Mouse (Mus musculus) lung, embryonic 15.5 days (tissue): ENCODE measurements around the gene Vsx2. TPM values are rescaled to one million over a fixed set of nuclear protein-coding genes. Genes with fewer than 3 reads are reported as not detected.

Experiments used
- ATAC-seq: fragments of 200-750 bp; cut with Nextera tagmentation; 2 replicates; pipeline ENCODE4 v1.8.0; 2017; ENCODE audit warnings: moderate number of reproducible peaks, borderline replicate concordance; ENCODE audit not compliant: low FRiP score, low TSS enrichment; ENCODE audit errors: extremely low read depth
- H3K27ac ChIP-seq: fragments of 300-500 bp; sonication (generic); 2 replicates; pipeline ENCODE4 v1.5.1; 2015; ENCODE audit warnings: moderate library complexity, mild to moderate bottlenecking, inconsistent platforms
- H3K27me3 ChIP-seq: fragments of 300-500 bp; sonication (generic); 2 replicates; pipeline ENCODE4 v1.6.1; 2015; ENCODE audit warnings: inconsistent platforms
- H3K36me3 ChIP-seq: fragments of 300-500 bp; sonication (generic); 2 replicates; pipeline ENCODE4 v1.6.1; 2015; ENCODE audit warnings: inconsistent platforms
- H3K4me1 ChIP-seq: fragments of 300-500 bp; sonication (generic); 2 replicates; pipeline ENCODE4 v1.6.1; 2015; ENCODE audit warnings: inconsistent platforms
- H3K4me2 ChIP-seq: fragments of 300-500 bp; sonication (generic); 2 replicates; pipeline ENCODE4 v1.6.1; 2015; ENCODE audit warnings: inconsistent platforms, mild to moderate bottlenecking, moderate library complexity
- H3K4me3 ChIP-seq: fragments of 300-500 bp; sonication (generic); 2 replicates; pipeline ENCODE4 v1.5.1; 2015; ENCODE audit warnings: mild to moderate bottlenecking, inconsistent platforms
- H3K9ac ChIP-seq: fragments of 300-500 bp; sonication (generic); 2 replicates; pipeline ENCODE4 v1.6.1; 2015; ENCODE audit warnings: inconsistent platforms
- H3K9me3 ChIP-seq: fragments of 300-500 bp; sonication (generic); 2 replicates; pipeline ENCODE4 v1.6.1; 2016; ENCODE audit warnings: inconsistent platforms
- WGBS: fragments of 180-500 bp; shearing (Covaris S2); methylation state at CpG from one replicate; pipeline ENCODE4 v1.1.7; 2015; 5-methylcytosine and 5-hydroxymethylcytosine counted together
- polyA plus RNA-seq: library from polyadenylated mRNA; unstranded; fragments of >200 nt; fragmentation: Nextera tagmentation; extraction: Ambion mirVana; gene quantifications from 2 replicates; pipeline ENCODE4 v1.2.1, GENCODE M21; 2015

Gene Vsx2
- polyA plus RNA-seq, 1 experiment from 2014 or later = not detected

DNA sequence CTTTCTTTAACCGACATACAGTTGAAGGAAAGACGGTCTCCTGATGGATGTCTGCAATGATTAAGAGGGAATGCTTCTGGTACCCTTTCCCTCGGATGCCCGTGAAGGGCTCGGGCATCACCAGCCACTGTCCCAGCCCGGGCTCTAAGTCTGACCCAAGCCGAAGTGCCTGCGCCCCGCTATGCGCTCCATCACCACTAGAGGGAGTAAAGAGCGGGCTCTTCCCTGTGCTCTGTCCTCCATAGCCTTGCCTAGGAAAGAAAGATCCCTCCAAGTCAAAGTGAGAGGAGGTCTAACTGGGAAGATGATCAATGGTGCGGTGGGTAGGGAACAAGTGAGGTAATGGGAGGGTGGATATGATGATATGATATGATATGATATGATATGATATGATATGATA, 23.5 kb upstream of the Vsx2 start:
- Histone ChIP-seq H3K27me3 (no peaks in the 10 kb centered on the region), H3K4me1 (no peaks in the 10 kb centered on the region), H3K36me3 (no peaks in the 10 kb centered on the region), H3K4me2 (no peak overlapping the region), H3K27ac (no peak overlapping the region), H3K9me3 (no peaks in the 10 kb centered on the region), H3K4me3 (no peak overlapping the region), H3K9ac (no peak overlapping the region)
- ATAC-seq = no peak
- WGBS = 3% methylated on average over 12 of the region's 12 CpGs

DNA sequence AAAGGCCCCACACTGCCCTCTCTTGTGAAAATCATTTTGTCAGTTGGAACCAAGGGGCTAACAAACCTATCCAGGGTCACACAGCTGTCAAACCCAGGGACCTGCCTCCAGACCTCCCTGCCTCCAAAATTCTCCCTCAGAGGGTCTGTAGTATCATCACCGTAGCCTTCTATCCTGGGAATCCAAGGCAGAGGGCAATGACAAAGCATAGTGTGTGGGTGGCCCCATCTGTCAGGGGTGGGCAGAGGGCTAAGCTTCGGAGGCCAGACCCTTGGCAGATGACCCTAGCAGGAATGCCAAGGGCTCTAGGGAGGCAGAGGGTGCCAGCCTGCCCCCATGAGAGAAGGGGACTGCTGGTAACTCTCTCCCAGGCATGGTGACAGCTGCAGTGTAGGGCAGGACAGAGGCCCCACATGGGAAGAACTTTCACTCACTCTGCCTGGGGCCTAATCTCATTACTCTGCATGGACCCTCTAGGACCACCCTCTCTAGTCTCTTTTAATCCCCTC, 22.9 kb upstream of the Vsx2 start:
- Histone ChIP-seq H3K27ac (no peak overlapping the region), H3K36me3 (no peaks in the 10 kb centered on the region), H3K9me3 (no peaks in the 10 kb centered on the region), H3K9ac (no peak overlapping the region), H3K4me2 (no peak overlapping the region), H3K4me3 (no peak overlapping the region), H3K27me3 (no peaks in the 10 kb centered on the region), H3K4me1 (no peaks in the 10 kb centered on the region)
- no peak for ATAC-seq
- 68% methylated on average over 2 of the region's 2 CpGs for WGBS

DNA sequence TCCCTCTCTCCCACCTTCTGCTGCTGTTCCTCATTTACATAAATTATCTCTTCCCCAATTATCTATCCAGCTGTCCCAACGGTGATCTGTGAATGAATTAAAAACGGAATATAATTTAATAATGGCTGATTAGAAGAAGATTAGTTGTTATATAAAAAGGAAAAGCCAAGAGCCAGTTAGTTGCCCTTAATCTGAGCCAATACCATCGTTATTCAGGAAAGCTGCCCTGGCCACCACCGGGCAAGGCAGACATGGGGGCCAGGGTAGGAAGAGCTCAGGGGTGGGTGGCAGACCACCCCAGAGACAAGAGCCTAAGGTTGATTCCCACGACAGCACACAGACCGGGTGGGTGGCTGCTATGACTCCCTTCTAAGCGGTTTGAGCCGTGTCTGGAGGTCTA, 21.3 kb upstream of the Vsx2 start:
- Histone ChIP-seq H3K9ac (no peak overlapping the region), H3K4me3 (no peak overlapping the region), H3K4me1 (no peaks in the 10 kb centered on the region), H3K9me3 (no peaks in the 10 kb centered on the region), H3K4me2 (no peak overlapping the region), H3K27me3 (no peaks in the 10 kb centered on the region), H3K36me3 (no peaks in the 10 kb centered on the region), H3K27ac (no peak overlapping the region)
- ATAC-seq = no peak
- 51% methylated on average over 8 of the region's 8 CpGs for WGBS

DNA sequence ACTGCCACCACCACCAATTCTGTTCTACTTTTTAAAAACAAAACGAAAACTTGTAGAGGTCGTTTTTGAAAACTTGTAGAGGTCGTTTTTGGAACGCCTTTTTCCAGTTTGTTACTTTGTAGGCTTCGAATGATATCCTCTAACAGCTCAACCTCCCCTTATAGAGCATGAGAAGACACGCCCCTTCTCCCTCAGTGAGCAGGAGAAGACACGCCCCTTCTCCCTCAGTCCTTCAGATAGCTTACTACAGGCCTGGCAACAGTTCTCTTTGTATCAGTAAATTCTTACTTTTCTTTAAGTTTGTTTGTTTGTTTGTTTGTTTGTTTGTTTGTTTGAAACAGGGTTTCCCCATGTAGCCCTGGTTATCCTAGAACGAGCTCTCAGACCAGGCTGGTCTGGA, 14.3 kb upstream of the Vsx2 start:
- Histone ChIP-seq H3K27ac (no peak overlapping the region), H3K4me2 (no peak overlapping the region), H3K9ac (no peak overlapping the region), H3K27me3 (no peaks in the 10 kb centered on the region), H3K36me3 (no peaks in the 10 kb centered on the region), H3K4me3 (no peak overlapping the region), H3K9me3 (no peaks in the 10 kb centered on the region), H3K4me1 (no peaks in the 10 kb centered on the region)
- no peak for ATAC-seq
- 51% methylated on average over 8 of the region's 8 CpGs for WGBS

DNA sequence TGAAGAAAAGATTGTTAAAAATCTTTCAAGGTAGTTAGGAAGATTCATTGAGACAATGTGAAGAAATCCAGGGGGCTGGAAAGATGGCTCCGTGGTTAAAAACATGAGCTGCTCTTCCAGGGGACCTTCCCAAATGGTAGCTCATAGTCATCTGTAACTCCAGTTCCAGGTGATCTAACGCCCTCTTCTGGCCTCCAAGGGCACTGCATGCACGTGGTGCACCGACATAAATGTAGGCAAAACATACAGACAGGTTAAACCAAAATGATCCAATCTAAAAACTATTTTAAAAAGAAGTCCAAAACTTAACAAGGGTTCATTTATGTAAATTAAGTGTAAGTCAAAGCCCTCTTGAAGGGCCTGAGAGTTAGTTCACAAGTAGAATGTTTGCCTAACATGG, 7.0 kb upstream of the Vsx2 start:
- no peak overlapping the region for H3K4me3 ChIP-seq
- no peak overlapping the region for H3K9ac ChIP-seq
- H3K4me2 ChIP-seq = no peak overlapping the region
- no peaks in the 10 kb centered on the region for H3K4me1 ChIP-seq
- ATAC-seq = no peak
- H3K27ac ChIP-seq = no peak overlapping the region
- peaks cover 11% of the 10 kb centered on the region for H3K27me3 ChIP-seq
- no peaks in the 10 kb centered on the region for H3K9me3 ChIP-seq
- 48% methylated on average over 4 of the region's 4 CpGs for WGBS
- H3K36me3 ChIP-seq = no peaks in the 10 kb centered on the region

DNA sequence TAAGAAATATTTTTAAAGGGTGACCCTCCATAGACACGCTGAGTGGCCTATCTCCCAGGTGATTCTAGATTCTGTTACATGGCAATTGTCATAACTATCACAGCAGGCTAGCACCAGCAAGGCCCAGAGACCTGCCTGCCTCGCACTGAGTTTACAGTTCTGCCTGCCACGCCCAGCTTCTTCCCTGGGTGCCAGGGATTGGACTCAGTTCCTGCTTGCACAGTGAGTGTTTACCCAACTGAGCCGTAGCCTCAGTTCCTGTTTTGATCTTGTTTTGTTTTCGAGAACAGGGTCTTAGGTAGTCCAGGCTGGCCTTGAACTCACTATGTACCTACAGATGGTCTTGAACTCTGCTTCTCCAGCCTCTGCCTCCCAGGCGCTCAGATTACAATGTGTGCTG, 2.0 kb upstream of the Vsx2 start:
- H3K27me3 ChIP-seq = peaks cover 61% of the 10 kb centered on the region
- no peak overlapping the region for H3K9ac ChIP-seq
- H3K4me2 ChIP-seq = no peak overlapping the region
- no peak for ATAC-seq
- H3K4me3 ChIP-seq = no peak overlapping the region
- peaks cover 7% of the 10 kb centered on the region; the same call in 1 of the 2 replicates for H3K4me1 ChIP-seq
- no peaks in the 10 kb centered on the region for H3K36me3 ChIP-seq
- WGBS = 67% methylated on average over 6 of the region's 6 CpGs
- H3K9me3 ChIP-seq = no peaks in the 10 kb centered on the region
- H3K27ac ChIP-seq = no peak overlapping the region

DNA sequence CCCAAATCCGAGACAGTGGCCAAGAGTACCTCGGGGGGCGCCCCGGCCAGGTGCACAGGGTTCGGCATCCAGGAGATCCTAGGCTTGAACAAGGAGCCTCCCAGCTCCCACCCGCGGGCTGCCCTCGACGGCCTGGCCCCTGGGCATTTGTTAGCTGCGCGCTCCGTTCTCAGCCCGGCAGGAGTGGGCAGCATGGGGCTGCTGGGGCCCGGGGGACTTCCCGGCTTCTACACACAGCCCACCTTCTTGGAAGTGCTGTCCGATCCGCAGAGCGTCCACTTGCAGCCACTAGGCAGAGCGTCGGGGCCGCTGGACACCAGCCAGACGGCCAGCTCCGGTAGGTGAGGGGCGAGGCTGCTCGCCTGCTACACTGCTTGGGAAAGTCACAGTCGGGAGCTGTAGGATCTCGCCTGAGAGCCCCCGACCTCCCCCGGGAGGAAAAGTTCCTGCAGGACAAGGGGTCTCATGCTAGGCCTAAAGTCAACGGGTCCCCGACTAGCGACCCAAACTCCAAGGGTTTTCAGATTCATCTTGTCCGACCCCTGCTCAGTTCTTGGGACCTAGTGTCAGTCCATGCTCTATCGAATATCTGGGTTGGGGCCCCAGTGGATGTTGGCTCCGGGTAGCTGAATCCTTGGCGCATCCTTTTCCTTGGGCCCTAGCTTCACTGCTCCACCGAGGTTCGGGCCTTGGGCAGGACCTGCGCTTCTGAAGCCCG, 573 bp downstream of the Vsx2 start:
- Histone ChIP-seq H3K4me3 (peak overlapping the region; percentile 4; the same call in 1 of the 2 replicates), H3K9ac (no peak overlapping the region), H3K27ac (no peak overlapping the region), H3K27me3 (peaks cover 79% of the 10 kb centered on the region), H3K4me1 (peaks cover 7% of the 10 kb centered on the region; the same call in 1 of the 2 replicates), H3K4me2 (no peak overlapping the region), H3K9me3 (no peaks in the 10 kb centered on the region), H3K36me3 (no peaks in the 10 kb centered on the region)
- no peak for ATAC-seq
- WGBS = 2% methylated on average over 40 of the region's 40 CpGs

DNA sequence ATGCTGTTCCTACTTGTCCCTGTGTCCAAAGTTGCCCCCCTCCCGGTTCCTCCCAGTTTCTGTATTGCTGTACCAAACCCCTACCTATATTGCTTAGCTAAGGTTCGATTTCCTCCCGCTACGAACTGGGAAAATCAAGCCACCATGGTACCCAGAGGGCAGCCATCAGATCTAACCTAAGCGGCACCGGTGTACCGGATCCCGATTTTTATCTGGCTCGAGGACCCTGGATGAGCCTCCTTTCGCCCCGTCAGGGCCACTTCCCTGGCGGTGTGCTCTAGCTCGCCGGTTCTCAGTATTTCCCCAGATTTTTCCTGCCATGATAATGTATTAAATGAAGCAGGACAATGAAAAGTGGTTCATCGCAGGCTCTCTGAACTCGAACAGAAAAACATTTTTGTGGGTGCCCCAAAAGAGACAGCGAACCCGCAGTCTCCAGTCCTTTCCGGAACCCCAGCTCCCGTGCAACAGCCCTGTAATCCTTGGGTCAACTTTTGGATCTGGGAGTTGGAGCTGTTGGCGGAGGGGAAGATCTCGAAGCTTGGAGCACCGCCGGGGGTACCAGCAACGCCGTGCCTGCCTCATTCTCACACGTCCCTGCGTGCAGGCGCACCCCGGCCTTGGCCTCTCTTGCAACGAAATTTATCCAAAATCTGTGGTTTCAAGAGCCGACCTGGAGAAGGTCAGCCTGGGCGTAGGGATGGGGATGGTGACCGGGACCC, 1.3 kb downstream of the Vsx2 start:
- Histone ChIP-seq H3K27ac (no peak overlapping the region), H3K9me3 (no peaks in the 10 kb centered on the region), H3K36me3 (no peaks in the 10 kb centered on the region), H3K4me1 (peaks cover 7% of the 10 kb centered on the region; the same call in 1 of the 2 replicates), H3K27me3 (peaks cover 80% of the 10 kb centered on the region), H3K4me2 (no peak overlapping the region), H3K9ac (no peak overlapping the region), H3K4me3 (peak overlapping the region; percentile 1; the same call in 1 of the 2 replicates)
- WGBS = 2% methylated on average over 34 of the region's 34 CpGs
- ATAC-seq = no peak

DNA sequence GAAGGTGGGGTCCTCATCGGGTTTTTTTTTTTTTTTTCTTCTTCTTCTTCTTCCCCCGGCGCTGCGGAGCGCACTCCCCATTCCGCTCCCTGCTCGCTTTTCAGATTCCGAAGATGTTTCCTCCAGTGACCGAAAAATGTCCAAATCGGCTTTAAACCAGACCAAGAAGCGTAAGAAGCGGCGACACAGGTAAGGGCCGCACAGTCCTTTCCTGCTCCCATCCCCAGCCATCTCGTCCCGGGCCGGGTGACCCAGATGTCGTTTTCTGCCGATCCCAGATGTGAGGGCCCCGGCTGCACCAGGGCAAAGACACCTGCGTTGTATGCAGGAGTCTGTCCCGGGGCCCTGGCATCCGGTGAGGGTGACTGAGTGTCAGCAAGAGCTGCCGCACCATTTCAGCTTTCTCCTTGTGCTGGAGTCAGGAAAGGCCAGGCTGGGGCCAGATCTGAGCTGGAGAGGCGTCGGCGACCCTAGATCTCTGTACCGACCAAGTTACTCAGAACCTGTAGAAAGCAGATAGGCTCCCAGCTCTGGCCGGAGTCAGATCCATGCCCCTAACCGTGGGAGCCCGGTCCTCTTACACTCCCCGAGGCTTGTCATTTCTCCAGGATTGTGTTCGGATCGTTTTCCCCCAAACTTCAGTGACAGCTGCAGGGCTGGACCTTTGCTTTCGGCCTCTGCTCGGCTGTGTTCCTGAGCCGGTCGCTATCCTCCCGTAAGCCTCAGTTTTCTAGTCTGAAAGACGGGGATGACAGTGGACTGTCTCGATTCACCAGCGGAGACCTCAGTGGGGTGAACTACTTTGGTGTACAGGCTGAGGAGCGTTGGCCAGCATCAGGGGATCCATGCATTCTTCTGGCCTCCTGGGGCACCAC, 2.1 kb downstream of the Vsx2 start:
- no peak overlapping the region for H3K4me2 ChIP-seq
- ATAC-seq = no peak
- no peak overlapping the region for H3K9ac ChIP-seq
- 2% methylated on average over 43 of the region's 43 CpGs for WGBS
- no peaks in the 10 kb centered on the region for H3K36me3 ChIP-seq
- H3K9me3 ChIP-seq = no peaks in the 10 kb centered on the region
- H3K4me1 ChIP-seq = peaks cover 7% of the 10 kb centered on the region; the same call in 1 of the 2 replicates
- no peak overlapping the region for H3K27ac ChIP-seq
- H3K27me3 ChIP-seq = peaks cover 80% of the 10 kb centered on the region
- H3K4me3 ChIP-seq = peak overlapping the region; percentile 1; the same call in 1 of the 2 replicates

DNA sequence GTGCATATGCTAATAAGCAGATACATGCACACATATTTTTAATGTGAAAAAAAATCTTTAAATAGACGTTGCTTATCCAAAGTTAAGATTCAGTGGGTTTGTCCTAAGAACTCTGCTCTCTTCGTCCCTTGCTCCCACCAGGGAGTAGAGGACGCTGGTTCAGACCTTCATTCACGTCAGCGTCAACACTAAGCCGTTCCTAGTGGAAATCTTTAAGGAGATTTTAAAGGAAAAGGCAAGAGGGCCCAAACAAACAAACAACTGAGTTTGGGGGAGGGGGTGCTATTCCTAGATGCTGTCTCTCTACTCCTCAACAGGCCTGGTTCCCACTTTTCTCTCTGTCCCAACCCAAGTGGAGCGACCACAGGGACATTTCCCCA, 2.8 kb downstream of the Vsx2 start:
- WGBS = 6% methylated on average over 7 of the region's 7 CpGs
- H3K27me3 ChIP-seq = peaks cover 75% of the 10 kb centered on the region

DNA sequence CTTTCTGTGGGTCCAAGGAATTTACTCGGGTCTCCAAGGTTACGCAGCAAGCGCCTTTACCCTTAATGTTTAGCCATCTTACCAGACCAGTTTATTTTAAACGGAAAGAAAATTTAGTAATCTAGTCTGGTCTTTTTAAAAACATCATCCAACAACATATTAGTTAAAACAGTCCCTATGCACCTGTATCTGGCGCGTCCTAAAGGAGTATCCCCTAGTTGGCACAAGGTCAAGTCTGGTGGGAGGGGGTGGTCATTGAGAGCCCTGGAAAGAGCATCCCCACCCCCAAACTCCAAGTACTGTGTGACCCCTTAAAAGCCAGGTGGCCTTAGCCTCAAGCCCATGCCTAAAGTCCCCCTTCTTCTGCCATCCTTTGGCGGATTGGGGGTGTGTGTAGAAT, 3.5 kb downstream of the Vsx2 start:
- no peak overlapping the region for H3K9ac ChIP-seq
- no peak overlapping the region for H3K27ac ChIP-seq
- peaks cover 7% of the 10 kb centered on the region; the same call in 1 of the 2 replicates for H3K4me1 ChIP-seq
- H3K36me3 ChIP-seq = no peaks in the 10 kb centered on the region
- H3K9me3 ChIP-seq = no peaks in the 10 kb centered on the region
- H3K27me3 ChIP-seq = peaks cover 68% of the 10 kb centered on the region
- ATAC-seq = no peak
- H3K4me2 ChIP-seq = no peak overlapping the region
- no peak overlapping the region for H3K4me3 ChIP-seq
- 22% methylated on average over 7 of the region's 7 CpGs for WGBS

More for the DNA sequence above, 2.8 kb downstream of the Vsx2 start:
- Histone ChIP-seq H3K27ac (no peak overlapping the region), H3K4me2 (no peak overlapping the region), H3K36me3 (no peaks in the 10 kb centered on the region), H3K4me3 (no peak overlapping the region), H3K9me3 (no peaks in the 10 kb centered on the region), H3K4me1 (peaks cover 7% of the 10 kb centered on the region; the same call in 1 of the 2 replicates), H3K9ac (no peak overlapping the region)
- no peak for ATAC-seq
